Mouse (Mus musculus): ENCODE measurements around the gene Adcy7. TPM values are rescaled to one million over a fixed set of nuclear protein-coding genes. Genes with fewer than 3 reads are reported as not detected.

Gene Adcy7
- polyA plus RNA-seq, 1 experiment from 2014 or later: 11.3 TPM

- DNase-seq (no peak), ATAC-seq (ENCODE audit: insufficient read depth) (no peak)
- no peaks in the 10 kb centered on the region for H3K9me3 ChIP-seq (ENCODE audit: low read depth, low read length)
- H3K4me3 ChIP-seq (ENCODE audit: low read depth, low read length): no peak overlapping the region
- H3K27me3 ChIP-seq (ENCODE audit: insufficient read depth, low read length): no peaks in the 10 kb centered on the region
- no peak overlapping the region for H3K4me2 ChIP-seq
- no peak for TF ChIP-seq CTCF (IDR thresholded peaks at IDR 0.05; ENCODE audit: low read depth)
- no peak overlapping the region for H3K9ac ChIP-seq
- WGBS: 81% methylated on average over 13 of the region's 13 CpGs
- H3K36me3 ChIP-seq (ENCODE audit: insufficient read depth): no peaks in the 10 kb centered on the region
- no peak overlapping the region for H3K27ac ChIP-seq (ENCODE audit: low read depth)
- no peaks in the 10 kb centered on the region; the same call in 1 of the 2 replicates for H3K4me1 ChIP-seq (ENCODE audit: insufficient read depth)
Observed at GRCm38 (mm10) chr8:88290326-88291304, 18.4 kb downstream of the Adcy7 start.

GRCm38 (mm10) chr8:88291305-88291690 lies 19.1 kb downstream of the Adcy7 start:
- no peak overlapping the region for H3K4me3 ChIP-seq (ENCODE audit: low read depth, low read length)
- no peaks in the 10 kb centered on the region for H3K27me3 ChIP-seq (ENCODE audit: insufficient read depth, low read length)
- H3K9me3 ChIP-seq (ENCODE audit: low read depth, low read length): no peaks in the 10 kb centered on the region
- H3K36me3 ChIP-seq (ENCODE audit: insufficient read depth): no peaks in the 10 kb centered on the region
- DNase-seq (no peak), ATAC-seq (ENCODE audit: insufficient read depth) (no peak)
- no peak overlapping the region for H3K4me2 ChIP-seq
- H3K9ac ChIP-seq: no peak overlapping the region
- TF ChIP-seq CTCF (IDR thresholded peaks at IDR 0.05; ENCODE audit: low read depth): no peak
- 86% methylated on average over 11 of the region's 11 CpGs for WGBS
- no peaks in the 10 kb centered on the region; the same call in 1 of the 2 replicates for H3K4me1 ChIP-seq (ENCODE audit: insufficient read depth)
- no peak overlapping the region for H3K27ac ChIP-seq (ENCODE audit: low read depth)

GRCm38 (mm10) chr8:88292926-88293325 lies 20.7 kb downstream of the Adcy7 start:
- Histone ChIP-seq H3K4me1 (ENCODE audit: insufficient read depth) (no peaks in the 10 kb centered on the region; the same call in 1 of the 2 replicates), H3K36me3 (ENCODE audit: insufficient read depth) (no peaks in the 10 kb centered on the region), H3K9me3 (ENCODE audit: low read depth, low read length) (no peaks in the 10 kb centered on the region), H3K9ac (no peak overlapping the region), H3K4me2 (no peak overlapping the region), H3K27me3 (ENCODE audit: insufficient read depth, low read length) (no peaks in the 10 kb centered on the region), H3K27ac (ENCODE audit: low read depth) (no peak overlapping the region), H3K4me3 (ENCODE audit: low read depth, low read length) (no peak overlapping the region)
- no peak for TF ChIP-seq CTCF (IDR thresholded peaks at IDR 0.05; ENCODE audit: low read depth)
- no peak for ATAC-seq (ENCODE audit: insufficient read depth)
- 86% methylated on average over 3 of the region's 3 CpGs for WGBS
- no peak for DNase-seq

GRCm38 (mm10) chr8:88293590-88294356 lies 21.6 kb downstream of the Adcy7 start:
- WGBS: 86% methylated on average over 9 of the region's 9 CpGs

GRCm38 (mm10) chr8:88294977-88295376 lies 22.8 kb downstream of the Adcy7 start:
- H3K27ac ChIP-seq (ENCODE audit: low read depth): no peak overlapping the region
- no peak for ATAC-seq (ENCODE audit: insufficient read depth)
- DNase-seq: no peak
- H3K9me3 ChIP-seq (ENCODE audit: low read depth, low read length): no peaks in the 10 kb centered on the region
- no peaks in the 10 kb centered on the region for H3K4me1 ChIP-seq (ENCODE audit: insufficient read depth)
- H3K4me2 ChIP-seq: no peak overlapping the region
- H3K9ac ChIP-seq: no peak overlapping the region
- H3K36me3 ChIP-seq (ENCODE audit: insufficient read depth): no peaks in the 10 kb centered on the region
- H3K27me3 ChIP-seq (ENCODE audit: insufficient read depth, low read length): no peaks in the 10 kb centered on the region
- TF ChIP-seq CTCF (IDR thresholded peaks at IDR 0.05; ENCODE audit: low read depth): no peak
- no peak overlapping the region for H3K4me3 ChIP-seq (ENCODE audit: low read depth, low read length)
- WGBS: 67% methylated on average over 2 of the region's 2 CpGs

More at GRCm38 (mm10) chr8:88293590-88294356, 21.6 kb downstream of the Adcy7 start:
- no peak for TF ChIP-seq CTCF (IDR thresholded peaks at IDR 0.05; ENCODE audit: low read depth)
- Histone ChIP-seq H3K36me3 (ENCODE audit: insufficient read depth) (no peaks in the 10 kb centered on the region), H3K9ac (no peak overlapping the region), H3K4me2 (no peak overlapping the region), H3K4me3 (ENCODE audit: low read depth, low read length) (no peak overlapping the region), H3K27me3 (ENCODE audit: insufficient read depth, low read length) (no peaks in the 10 kb centered on the region), H3K27ac (ENCODE audit: low read depth) (no peak overlapping the region), H3K9me3 (ENCODE audit: low read depth, low read length) (no peaks in the 10 kb centered on the region), H3K4me1 (ENCODE audit: insufficient read depth) (no peaks in the 10 kb centered on the region; the same call in 1 of the 2 replicates)
- no peak for DNase-seq
- ATAC-seq (ENCODE audit: insufficient read depth): no peak

- Histone ChIP-seq H3K4me2 (no peak overlapping the region), H3K36me3 (ENCODE audit: insufficient read depth) (no peaks in the 10 kb centered on the region), H3K4me3 (ENCODE audit: low read depth, low read length) (no peak overlapping the region), H3K9me3 (ENCODE audit: low read depth, low read length) (no peaks in the 10 kb centered on the region), H3K27me3 (ENCODE audit: insufficient read depth, low read length) (no peaks in the 10 kb centered on the region), H3K9ac (no peak overlapping the region), H3K27ac (ENCODE audit: low read depth) (no peak overlapping the region), H3K4me1 (ENCODE audit: insufficient read depth) (no peaks in the 10 kb centered on the region)
- DNase-seq (no peak), ATAC-seq (ENCODE audit: insufficient read depth) (0 out of 2 replicates have a peak, but pooled peaks have one; percentile 35)
- no peak for TF ChIP-seq CTCF (IDR thresholded peaks at IDR 0.05; ENCODE audit: low read depth)
- WGBS: 38% methylated on average over 12 of the region's 12 CpGs
Observed at GRCm38 (mm10) chr8:88297976-88298732, 26.0 kb downstream of the Adcy7 start.
